Mouse (Mus musculus) liver, embryonic 14.5 days (tissue): ENCODE data around the gene Srsf1.

Source experiments
- CTCF ChIP-seq: IDR thresholded peaks from 2 replicates; pipeline ENCODE4 v1.5.1; 2016; ENCODE audit warnings: antibody characterized with exemption, low read depth, control low read depth
- EP300 ChIP-seq: IDR thresholded peaks from 2 replicates; pipeline ENCODE4 v1.6.1; 2016; ENCODE audit warnings: antibody characterized with exemption, low read depth

DNA sequence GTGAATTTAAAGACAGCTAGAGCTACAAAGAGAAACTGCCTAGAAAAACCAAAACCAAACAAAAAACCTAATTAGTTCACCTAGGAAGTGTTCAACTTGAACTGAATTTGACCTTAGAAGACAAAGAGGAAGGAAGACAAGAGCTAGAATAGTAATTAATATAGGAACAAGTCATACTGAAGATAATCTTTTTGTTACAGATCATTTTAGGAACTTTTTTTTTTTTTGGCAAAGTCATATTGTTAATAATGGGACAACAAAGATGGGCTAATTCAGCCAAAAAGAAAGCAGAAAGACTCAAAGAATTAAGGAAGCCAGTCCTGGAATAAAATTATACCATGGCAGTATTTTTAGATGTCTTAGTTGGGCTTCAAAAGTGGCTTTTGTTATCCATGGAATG is 2.9 kb upstream of the Srsf1 start:
- TF ChIP-seq CTCF (no peak), EP300 (no peak)
